Mouse (Mus musculus): ENCODE measurements around the gene Pdzk1.

GRCm38 (mm10) chr3:96852561-96852960, 23.5 kb downstream of the Pdzk1 start:
- no peak for TF ChIP-seq GATA1 (IDR thresholded peaks at IDR 0.05; ENCODE audit: borderline replicate concordance, low read length)
- TF ChIP-seq FLI1 (IDR thresholded peaks at IDR 0.05; ENCODE audit: low read length) = no peak
